ENCODE assay signal across 8 mouse cellular contexts in genomic region chr4:117190660-117191059, GRCm38 (mm10). TPM values are rescaled to one million over a fixed set of nuclear protein-coding genes. Genes with fewer than 3 reads are reported as not detected.
A peak's percentile ranks its signal among the peaks of the same experiment; 100 is the strongest.
DNase-seq lines count a peak whose midpoint lies in the region; ATAC-seq and TF ChIP-seq lines count a peak whose summit lies in the region.

No protein-coding gene starts in this region.

- TF ChIP-seq POLR2A in myocyte (IDR thresholded peaks at IDR 0.05; ENCODE audit: insufficient read length, low read depth): no peak

- no peaks in the 10 kb centered on the region for H3K9me3 ChIP-seq in embryonic facial prominence, embryonic 13.5 days

- H3K79me2 ChIP-seq in myocyte (ENCODE audit: control insufficient read depth, insufficient read depth): no peaks in the 10 kb centered on the region

- DNase-seq in layer of hippocampus, adult 2 months (ENCODE audit: low spot score in 2 of 2): no peak
- no peak for DNase-seq in layer of hippocampus, adult 18-20 months (ENCODE audit: low spot score in 2 of 2)
- DNase-seq in induced T-regulatory cell, adult 2 months (ENCODE audit: low read depth): peak; percentile 41
- no peak for DNase-seq in layer of hippocampus, adult 11-12 months (ENCODE audit: low spot score)
- DNase-seq in ovary, postnatal 10 days (ENCODE audit: low spot score): no peak
- no peak for DNase-seq in adrenal gland, postnatal 14 days

- H3K4me2 ChIP-seq in embryonic facial prominence, embryonic 13.5 days: no peak overlapping the region
- H3K4me2 ChIP-seq in myocyte (ENCODE audit: low read depth): peak overlapping the region; percentile 77

- H3K4me1 ChIP-seq in embryonic facial prominence, embryonic 13.5 days: 0 out of 2 replicates have a peak, but pooled peaks cover 7% of the 10 kb centered on the region

- WGBS in embryonic facial prominence, embryonic 13.5 days: 58% methylated on average over 7 of the region's 7 CpGs

- no peaks in the 10 kb centered on the region for H3K36me3 ChIP-seq in embryonic facial prominence, embryonic 13.5 days
- H3K36me3 ChIP-seq in myocyte (ENCODE audit: control insufficient read depth, insufficient read depth): no peaks in the 10 kb centered on the region

- H3K27ac ChIP-seq in layer of hippocampus, adult 2 months: peak overlapping the region; percentile 100
- peak overlapping the region; percentile 83 for H3K27ac ChIP-seq in embryonic facial prominence, embryonic 13.5 days

- no peak for ATAC-seq in embryonic facial prominence, embryonic 13.5 days (ENCODE audit: insufficient number of reproducible peaks, insufficient read depth, low FRiP score, low TSS enrichment, low read depth)

- no peak overlapping the region for H3K4me3 ChIP-seq in layer of hippocampus, adult 2 months
- H3K4me3 ChIP-seq in embryonic facial prominence, embryonic 13.5 days: no peak overlapping the region
- H3K4me3 ChIP-seq in myocyte: no peak overlapping the region

- H3K27me3 ChIP-seq in embryonic facial prominence, embryonic 13.5 days: no peaks in the 10 kb centered on the region
- no peaks in the 10 kb centered on the region for H3K27me3 ChIP-seq in myocyte (ENCODE audit: control insufficient read depth, insufficient read depth, insufficient read length)

- H3K9ac ChIP-seq in embryonic facial prominence, embryonic 13.5 days: peak overlapping the region; percentile 49; the same call in 1 of the 2 replicates

- TF ChIP-seq CTCF in layer of hippocampus, adult 2 months (conservative IDR thresholded peaks at IDR 0.05): no peak

- H3ac ChIP-seq in myocyte (ENCODE audit: control insufficient read depth, insufficient read length): no peak overlapping the region

TF ChIP-seq in myocyte, 11 proteins besides CTCF, POLR2A, EP300 and RAD21:
- TF ChIP-seq E2F4 (IDR thresholded peaks at IDR 0.05; ENCODE audit: insufficient read depth) (no peak), SRF (IDR thresholded peaks at IDR 0.05; ENCODE audit: control insufficient read depth, insufficient read length, low read depth) (no peak), TCF12 (IDR thresholded peaks at IDR 0.05; ENCODE audit: insufficient read depth, poor library complexity, severe bottlenecking) (no peak), TCF3 (IDR thresholded peaks at IDR 0.05; ENCODE audit: insufficient read length, low read depth) (no peak)

RNA-seq across cellular contexts. Expression of gene Kif2c, which starts 8.2 kb away (rescaled TPM):
- under 1 TPM; 0.26 to 0.47 TPM for total RNA-seq in layer of hippocampus, adult 2 months (2021)
- under 1 TPM in 1 of 2 experiments, not detected in 1; 0.35 TPM for total RNA-seq in layer of hippocampus, adult 18-20 months (2021)
- 63.4 and 73.4 TPM in 2 replicates for polyA plus RNA-seq in embryonic facial prominence, embryonic 13.5 days (2015; fragmentation: Nextera tagmentation; extraction: Ambion mirVana)
- 18.5 TPM for polyA plus RNA-seq in myocyte (2012; fragmentation: generic; extraction: Trizol)
- 7.1 and 7.2 TPM in 2 replicates for total RNA-seq in adrenal gland, postnatal 14 days (2021)

RNA-seq across cellular contexts. Expression of gene Rps8, which starts 34.6 kb away (rescaled TPM):
- 100 to 1,000 TPM; 509 to 527 TPM for total RNA-seq in layer of hippocampus, adult 2 months (2021)
- total RNA-seq in layer of hippocampus, adult 18-20 months (2021): 100 to 1,000 TPM; 576 to 601 TPM
- 1,074 and 1,114 TPM in 2 replicates for polyA plus RNA-seq in embryonic facial prominence, embryonic 13.5 days (2015; fragmentation: Nextera tagmentation; extraction: Ambion mirVana)
- polyA plus RNA-seq in myocyte (2012; fragmentation: generic; extraction: Trizol): 3,907 TPM
- total RNA-seq in adrenal gland, postnatal 14 days (2021): 935 and 1,177 TPM in 2 replicates

RNA-seq across cellular contexts. Expression of gene Plk3, which starts 56.9 kb away (rescaled TPM):
- total RNA-seq in layer of hippocampus, adult 2 months (2021): 1 to 10 TPM; 6.9 to 7.2 TPM
- 1 to 10 TPM; 8.7 to 9.2 TPM for total RNA-seq in layer of hippocampus, adult 18-20 months (2021)
- 3.2 and 3.3 TPM in 2 replicates for polyA plus RNA-seq in embryonic facial prominence, embryonic 13.5 days (2015; fragmentation: Nextera tagmentation; extraction: Ambion mirVana)
- 17.4 TPM for polyA plus RNA-seq in myocyte (2012; fragmentation: generic; extraction: Trizol)
- 8.4 and 19.0 TPM in 2 replicates for total RNA-seq in adrenal gland, postnatal 14 days (2021)
